Mouse (Mus musculus) forebrain, embryonic 15.5 days (tissue): ENCODE data around the gene Lsm6. TPM values are rescaled to one million over a fixed set of nuclear protein-coding genes. Genes with fewer than 3 reads are reported as not detected.

Source experiments
- ATAC-seq: fragments of 200-750 bp; cut with Nextera tagmentation; replicated peaks from 2 replicates; pipeline ENCODE4 v1.8.0; 2017; ENCODE audit warnings: mild to moderate bottlenecking, moderate TSS enrichment, moderate library complexity
- H3K27ac ChIP-seq: fragments of 300-500 bp; sonication (generic); replicated peaks from 2 replicates; pipeline ENCODE4 v1.5.1; 2015; ENCODE audit warnings: mild to moderate bottlenecking, inconsistent platforms
- H3K27me3 ChIP-seq: fragments of 300-500 bp; sonication (generic); 2 replicates; pipeline ENCODE4 v1.6.1; 2015; ENCODE audit warnings: inconsistent platforms
- H3K36me3 ChIP-seq: fragments of 300-500 bp; sonication (generic); 2 replicates; pipeline ENCODE4 v1.6.1; 2015; ENCODE audit warnings: mild to moderate bottlenecking, inconsistent platforms
- H3K4me1 ChIP-seq: fragments of 300-500 bp; sonication (generic); 2 replicates; pipeline ENCODE4 v1.6.1; 2015; ENCODE audit warnings: inconsistent platforms
- H3K4me2 ChIP-seq: fragments of 300-500 bp; sonication (generic); replicated peaks from 2 replicates; pipeline ENCODE4 v1.6.1; 2015; ENCODE audit warnings: mild to moderate bottlenecking, inconsistent platforms
- H3K4me3 ChIP-seq: fragments of 300-500 bp; sonication (generic); 2 replicates; pipeline ENCODE4 v1.5.1; 2015; ENCODE audit warnings: mild to moderate bottlenecking, inconsistent platforms
- H3K9ac ChIP-seq: fragments of 300-500 bp; sonication (generic); replicated peaks from 2 replicates; pipeline ENCODE4 v1.6.1; 2015; ENCODE audit warnings: mild to moderate bottlenecking, inconsistent platforms
- H3K9me3 ChIP-seq: fragments of 300-500 bp; sonication (generic); 2 replicates; pipeline ENCODE4 v1.6.1; 2016; ENCODE audit warnings: inconsistent platforms
- WGBS: fragments of 180-500 bp; shearing (Covaris S2); methylation state at CpG from one replicate; pipeline ENCODE4 v1.1.7; 2015; ENCODE audit warnings: mixed read lengths; 5-methylcytosine and 5-hydroxymethylcytosine counted together
- polyA plus RNA-seq: library from polyadenylated mRNA; unstranded; fragments of >200 nt; fragmentation: Nextera tagmentation; extraction: Ambion mirVana; gene quantifications from 2 replicates; pipeline ENCODE4 v1.2.1, GENCODE M21; 2015

Gene Lsm6
- polyA plus RNA-seq, 1 experiment from 2014 or later: 164 TPM

- 88% methylated on average over 7 of the region's 7 CpGs for WGBS
Observed at GRCm38 (mm10) chr8:78797985-78798384, 23.0 kb downstream of the Lsm6 start.

GRCm38 (mm10) chr8:78793231-78793630, 27.7 kb downstream of the Lsm6 start:
- 82% methylated on average over 4 of the region's 4 CpGs for WGBS
- H3K36me3 ChIP-seq: no peaks in the 10 kb centered on the region; the same call in 1 of the 2 replicates
- H3K4me3 ChIP-seq: no peak overlapping the region
- ATAC-seq: no peak
- H3K27ac ChIP-seq: no peak overlapping the region
- H3K4me2 ChIP-seq: no peak overlapping the region
- no peaks in the 10 kb centered on the region for H3K4me1 ChIP-seq
- H3K9me3 ChIP-seq: no peaks in the 10 kb centered on the region
- H3K9ac ChIP-seq: no peak overlapping the region
- H3K27me3 ChIP-seq: no peaks in the 10 kb centered on the region

More at GRCm38 (mm10) chr8:78797985-78798384, 23.0 kb downstream of the Lsm6 start:
- no peak overlapping the region for H3K27ac ChIP-seq
- peaks cover 8% of the 10 kb centered on the region; the same call in 1 of the 2 replicates for H3K36me3 ChIP-seq
- no peaks in the 10 kb centered on the region for H3K27me3 ChIP-seq
- no peaks in the 10 kb centered on the region for H3K4me1 ChIP-seq
- H3K4me2 ChIP-seq: no peak overlapping the region
- H3K9ac ChIP-seq: no peak overlapping the region
- ATAC-seq: no peak
- H3K4me3 ChIP-seq: no peak overlapping the region
- no peaks in the 10 kb centered on the region for H3K9me3 ChIP-seq

- 86% methylated on average over 9 of the region's 9 CpGs for WGBS
- Histone ChIP-seq H3K4me3 (no peak overlapping the region), H3K4me2 (no peak overlapping the region), H3K27me3 (no peaks in the 10 kb centered on the region), H3K4me1 (no peaks in the 10 kb centered on the region), H3K9me3 (no peaks in the 10 kb centered on the region), H3K36me3 (no peaks in the 10 kb centered on the region), H3K9ac (no peak overlapping the region), H3K27ac (no peak overlapping the region)
- no peak for ATAC-seq
Observed at GRCm38 (mm10) chr8:78776816-78777215, 44.1 kb downstream of the Lsm6 start.

GRCm38 (mm10) chr8:78771256-78771655, 49.7 kb downstream of the Lsm6 start:
- Histone ChIP-seq H3K4me2 (no peak overlapping the region), H3K36me3 (no peaks in the 10 kb centered on the region), H3K9ac (no peak overlapping the region), H3K4me3 (no peak overlapping the region), H3K4me1 (no peaks in the 10 kb centered on the region), H3K27ac (no peak overlapping the region), H3K27me3 (no peaks in the 10 kb centered on the region), H3K9me3 (no peaks in the 10 kb centered on the region)
- ATAC-seq: no peak
- 57% methylated on average over 7 of the region's 7 CpGs for WGBS

- H3K27me3 ChIP-seq: no peaks in the 10 kb centered on the region
- no peaks in the 10 kb centered on the region for H3K9me3 ChIP-seq
- WGBS: 92% methylated on average over 3 of the region's 3 CpGs
- H3K4me1 ChIP-seq: no peaks in the 10 kb centered on the region
- no peak overlapping the region for H3K4me3 ChIP-seq
- ATAC-seq: no peak
- no peak overlapping the region for H3K9ac ChIP-seq
- H3K4me2 ChIP-seq: no peak overlapping the region
- no peaks in the 10 kb centered on the region for H3K36me3 ChIP-seq
- H3K27ac ChIP-seq: no peak overlapping the region
Observed at GRCm38 (mm10) chr8:78770584-78770983, 50.4 kb downstream of the Lsm6 start.

- no peak overlapping the region for H3K27ac ChIP-seq
Observed at GRCm38 (mm10) chr8:78765556-78765955, 55.4 kb downstream of the Lsm6 start.

GRCm38 (mm10) chr8:78764976-78765375, 56.0 kb downstream of the Lsm6 start:
- Histone ChIP-seq H3K27me3 (no peaks in the 10 kb centered on the region), H3K4me1 (no peaks in the 10 kb centered on the region), H3K9ac (no peak overlapping the region), H3K4me3 (no peak overlapping the region), H3K9me3 (no peaks in the 10 kb centered on the region), H3K36me3 (no peaks in the 10 kb centered on the region), H3K27ac (no peak overlapping the region), H3K4me2 (no peak overlapping the region)
- ATAC-seq: no peak

More at GRCm38 (mm10) chr8:78765556-78765955, 55.4 kb downstream of the Lsm6 start:
- H3K9me3 ChIP-seq: no peaks in the 10 kb centered on the region
- WGBS: 100% methylated on average over 1 of the region's 1 CpGs
- no peaks in the 10 kb centered on the region for H3K27me3 ChIP-seq
- no peak overlapping the region for H3K4me3 ChIP-seq
- no peak overlapping the region for H3K9ac ChIP-seq
- H3K36me3 ChIP-seq: no peaks in the 10 kb centered on the region
- H3K4me1 ChIP-seq: no peaks in the 10 kb centered on the region
- no peak overlapping the region for H3K4me2 ChIP-seq
- no peak for ATAC-seq

GRCm38 (mm10) chr8:78759139-78759538, 61.8 kb downstream of the Lsm6 start:
- no peak overlapping the region for H3K4me3 ChIP-seq

GRCm38 (mm10) chr8:78754986-78755385, 66.0 kb downstream of the Lsm6 start:
- Histone ChIP-seq H3K4me3 (no peak overlapping the region), H3K36me3 (no peaks in the 10 kb centered on the region), H3K4me2 (no peak overlapping the region), H3K27me3 (no peaks in the 10 kb centered on the region), H3K9ac (no peak overlapping the region), H3K9me3 (peaks cover 6% of the 10 kb centered on the region), H3K4me1 (no peaks in the 10 kb centered on the region), H3K27ac (no peak overlapping the region)
- WGBS: 84% methylated on average over 4 of the region's 4 CpGs
- ATAC-seq: no peak

More at GRCm38 (mm10) chr8:78759139-78759538, 61.8 kb downstream of the Lsm6 start:
- no peak overlapping the region for H3K4me2 ChIP-seq
- H3K9me3 ChIP-seq: peaks cover 6% of the 10 kb centered on the region
- H3K27ac ChIP-seq: no peak overlapping the region
- no peak overlapping the region for H3K9ac ChIP-seq
- ATAC-seq: no peak
- no peaks in the 10 kb centered on the region for H3K4me1 ChIP-seq
- no peaks in the 10 kb centered on the region for H3K36me3 ChIP-seq
- no peaks in the 10 kb centered on the region for H3K27me3 ChIP-seq

Other genes starting within 250 kb of the Lsm6 start
- 10.9 and 11.5 TPM in 2 replicates for gene Zfp827, start 207.3 kb upstream of the Lsm6 start, polyA plus RNA-seq